Mouse (Mus musculus) urinary bladder, postnatal 0 days (tissue): ENCODE data around the gene Tpm4. TPM values are rescaled to one million over a fixed set of nuclear protein-coding genes. Genes with fewer than 3 reads are reported as not detected.

ENCODE experiments used
- polyA plus RNA-seq: library from polyadenylated mRNA; unstranded; fragments of >200 nt; fragmentation: Nextera tagmentation; extraction: Ambion mirVana; gene quantifications from 2 replicates; pipeline ENCODE4 v1.2.1, GENCODE M21; 2015

Gene Tpm4
- 416 and 576 TPM in 2 replicates for polyA plus RNA-seq

GRCm38 (mm10) chr8:72134756-72135445 lies at the start of gene Tpm4:
Gene Tpm4 (plus strand): TSS chr8:72134975.

GRCm38 (mm10) chr8:72106740-72107139 lies 28.0 kb upstream of the Tpm4 start, which contains the start of gene Olfr374:
Gene Olfr374 (plus strand): TSS chr8:72107040.

DNA sequence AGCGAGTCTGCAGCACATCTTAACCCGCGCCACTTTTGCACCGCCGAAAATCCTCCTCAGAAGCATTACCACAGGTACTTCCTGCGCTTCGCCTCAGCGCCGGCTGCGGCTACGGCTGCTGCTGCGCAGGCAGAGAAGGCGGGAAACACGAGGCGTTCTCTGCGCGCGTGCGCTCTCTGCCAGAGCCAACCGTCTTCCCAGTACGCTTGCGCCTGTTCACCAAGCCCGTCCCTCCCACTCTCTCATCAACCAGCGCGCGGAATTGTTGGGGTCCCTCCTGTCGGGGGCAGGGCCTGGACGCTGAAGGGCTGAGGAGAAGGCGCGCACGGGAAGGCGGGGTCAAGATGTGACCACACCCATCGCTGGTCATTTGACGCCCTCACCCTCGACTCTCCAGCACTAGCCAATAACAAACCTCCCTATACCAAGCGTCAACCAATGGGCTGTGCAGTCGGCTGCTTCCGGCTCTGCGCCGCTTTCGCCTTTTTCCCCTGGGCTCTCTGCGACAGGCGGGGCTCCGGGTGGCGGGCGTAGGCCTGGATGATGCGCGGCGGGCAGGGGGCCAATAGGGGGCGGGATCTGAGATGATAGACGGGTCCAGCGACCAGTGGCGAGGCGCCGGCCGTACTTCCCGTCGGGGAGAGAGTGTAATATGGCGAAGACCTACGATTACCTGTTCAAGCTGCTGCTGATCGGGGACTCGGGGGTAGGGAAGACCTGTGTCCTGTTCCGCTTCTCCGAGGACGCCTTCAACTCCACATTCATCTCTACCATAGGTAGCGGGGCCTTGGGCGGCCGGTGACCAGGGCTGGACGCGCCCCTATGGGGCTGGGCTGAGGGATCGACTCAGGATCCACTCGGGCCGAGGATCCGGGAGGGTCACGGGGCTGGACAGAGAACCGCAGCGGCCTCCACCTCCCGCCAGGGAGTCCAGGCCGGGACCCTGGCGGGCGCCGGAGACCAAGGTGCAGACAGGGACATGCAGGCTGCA lies 26.2 kb downstream of the Tpm4 start, which contains the start of gene Rab8a:
Gene Rab8a (plus strand): TSS at position 494 of the 991 bp plus-strand sequence.

DNA sequence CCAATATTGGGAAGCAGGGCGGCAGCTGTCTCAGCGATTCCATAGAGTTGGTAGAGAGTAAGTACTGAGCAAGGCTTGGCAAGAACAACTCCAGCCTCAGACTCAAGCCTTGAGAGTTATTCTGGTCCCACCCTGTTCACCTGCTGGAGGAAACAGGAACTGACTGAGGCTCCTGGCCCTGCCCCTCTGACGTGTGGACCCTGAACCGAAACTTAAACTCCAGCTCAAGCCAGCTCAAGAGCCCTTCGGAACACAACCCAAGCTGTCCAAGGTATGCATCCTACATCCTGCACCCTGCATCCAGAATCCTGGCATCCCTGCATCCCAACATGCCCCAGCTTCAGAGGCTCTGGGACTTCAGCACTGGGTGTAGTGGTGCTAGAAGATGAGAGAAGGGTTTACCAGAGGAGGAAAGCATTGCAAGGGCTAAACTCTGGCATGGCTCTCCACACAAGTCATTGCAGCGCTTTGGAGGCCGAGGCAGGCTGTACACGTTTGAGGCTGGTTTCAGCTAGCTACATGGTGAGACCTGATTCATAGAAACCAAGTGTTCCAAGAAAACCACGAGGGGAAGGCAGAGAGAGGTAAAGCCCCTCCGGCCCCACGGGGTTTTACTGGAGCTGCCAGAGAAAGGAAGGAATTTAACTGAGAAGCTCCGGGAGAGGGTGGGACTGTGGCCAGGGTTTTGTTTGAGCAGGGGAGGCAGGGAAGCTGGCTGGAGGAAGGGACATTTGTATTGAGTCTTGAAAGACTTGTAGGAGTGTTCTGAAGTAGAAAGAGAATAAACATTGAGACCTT lies 54.8 kb downstream of the Tpm4 start, which contains the start of gene Hsh2d:
Gene Hsh2d (plus strand): TSS at position 222 of the 798 bp plus-strand sequence.

Other genes starting within 250 kb of the Tpm4 start
- 1.2 and 1.8 TPM in 2 replicates for gene Zfp882, start 226.4 kb upstream of the Tpm4 start, polyA plus RNA-seq
- 10.9 and 12.6 TPM in 2 replicates for gene Zfp617, start 226.3 kb upstream of the Tpm4 start, polyA plus RNA-seq
- 9.5 and 9.8 TPM in 2 replicates for gene Zfp961, start 183.9 kb upstream of the Tpm4 start, polyA plus RNA-seq
- 2.1 and 17.7 TPM in 2 replicates for gene Cyp4f18, start 125.3 kb upstream of the Tpm4 start, polyA plus RNA-seq
- not detected in 2 replicates for gene Olfr372, start 93.8 kb upstream of the Tpm4 start, polyA plus RNA-seq
- gene Olfr373, start 51.8 kb upstream of the Tpm4 start, polyA plus RNA-seq: not detected in 2 replicates
- not detected in 2 replicates for gene Olfr374, start 27.9 kb upstream of the Tpm4 start, polyA plus RNA-seq
- gene Rab8a, start 26.2 kb downstream of the Tpm4 start, polyA plus RNA-seq: 75.3 and 77.5 TPM in 2 replicates
- 0.08 and 0.19 TPM in 2 replicates for gene Hsh2d, start 54.7 kb downstream of the Tpm4 start, polyA plus RNA-seq
- not detected in 2 replicates for gene Cib3, start 77.9 kb downstream of the Tpm4 start, polyA plus RNA-seq
- gene Gm11034, start 78.7 kb downstream of the Tpm4 start, polyA plus RNA-seq: not detected in 2 replicates
- gene Fam32a, start 84.8 kb downstream of the Tpm4 start, polyA plus RNA-seq: 55.5 and 56.7 TPM in 2 replicates
- 67.9 and 72.6 TPM in 2 replicates for gene Ap1m1, start 105.0 kb downstream of the Tpm4 start, polyA plus RNA-seq
- 7.1 and 7.8 TPM in 2 replicates for gene Gm10282, start 170.3 kb downstream of the Tpm4 start, polyA plus RNA-seq
- 22.9 and 33.7 TPM in 2 replicates for gene Klf2, start 184.1 kb downstream of the Tpm4 start, polyA plus RNA-seq